Mouse (Mus musculus) embryonic facial prominence, embryonic 13.5 days (tissue): Measurements from ENCODE around the gene Iqub. TPM values are rescaled to one million over a fixed set of nuclear protein-coding genes. Genes with fewer than 3 reads are reported as not detected.
A peak's percentile ranks its signal among the peaks of the same experiment; 100 is the strongest.

Source experiments
- ATAC-seq: fragments of 200-750 bp; cut with Nextera tagmentation; 2 replicates; pipeline ENCODE4 v1.8.0; 2017; ENCODE audit warnings: low read depth; ENCODE audit not compliant: insufficient number of reproducible peaks, insufficient read depth, low FRiP score, low TSS enrichment
- H3K27ac ChIP-seq: fragments of 300-500 bp; sonication (generic); 2 replicates; pipeline ENCODE4 v1.5.1; 2015; ENCODE audit warnings: moderate library complexity, mild to moderate bottlenecking, inconsistent platforms
- H3K27me3 ChIP-seq: fragments of 300-500 bp; sonication (generic); 2 replicates; pipeline ENCODE4 v1.6.1; 2015; ENCODE audit warnings: mild to moderate bottlenecking, inconsistent platforms
- H3K36me3 ChIP-seq: fragments of 300-500 bp; sonication (generic); 2 replicates; pipeline ENCODE4 v1.6.1; 2015; ENCODE audit warnings: mild to moderate bottlenecking, inconsistent platforms
- H3K4me1 ChIP-seq: fragments of 300-500 bp; sonication (generic); 2 replicates; pipeline ENCODE4 v1.6.1; 2015; ENCODE audit warnings: inconsistent platforms
- H3K4me2 ChIP-seq: fragments of 300-500 bp; sonication (generic); 2 replicates; pipeline ENCODE4 v1.6.1; 2015; ENCODE audit warnings: moderate library complexity, mild to moderate bottlenecking, inconsistent platforms
- H3K4me3 ChIP-seq: fragments of 300-500 bp; sonication (generic); 2 replicates; pipeline ENCODE4 v1.5.1; 2015; ENCODE audit warnings: mild to moderate bottlenecking, inconsistent platforms
- H3K9ac ChIP-seq: fragments of 300-500 bp; sonication (generic); 2 replicates; pipeline ENCODE4 v1.6.1; 2015; ENCODE audit warnings: mild to moderate bottlenecking, inconsistent platforms
- H3K9me3 ChIP-seq: fragments of 300-500 bp; sonication (generic); 2 replicates; pipeline ENCODE4 v1.6.1; 2016; ENCODE audit warnings: inconsistent platforms
- WGBS: fragments of 180-500 bp; shearing (Covaris S2); methylation state at CpG from one replicate; pipeline ENCODE4 v1.1.7; 2015; ENCODE audit warnings: mixed read lengths; 5-methylcytosine and 5-hydroxymethylcytosine counted together
- polyA plus RNA-seq: library from polyadenylated mRNA; unstranded; fragments of >200 nt; fragmentation: Nextera tagmentation; extraction: Ambion mirVana; gene quantifications from 2 replicates; pipeline ENCODE4 v1.2.1, GENCODE M21; 2015

Gene Iqub
- polyA plus RNA-seq, 1 experiment from 2014 or later, result 0.11 TPM

GRCm38 (mm10) chr6:24530711-24531420, 16.0 kb upstream of the Iqub start:
- no peaks in the 10 kb centered on the region for H3K27me3 ChIP-seq
- ATAC-seq, result no peak
- H3K9ac ChIP-seq, result peak overlapping the region; percentile 40; the same call in 1 of the 2 replicates
- no peak overlapping the region for H3K27ac ChIP-seq
- H3K36me3 ChIP-seq, result no peaks in the 10 kb centered on the region
- peak overlapping the region; percentile 46 for H3K4me2 ChIP-seq
- peaks cover 19% of the 10 kb centered on the region for H3K4me1 ChIP-seq
- H3K4me3 ChIP-seq, result 0 out of 2 replicates have a peak overlapping the region, but pooled peaks have one; percentile 9
- H3K9me3 ChIP-seq, result no peaks in the 10 kb centered on the region
- WGBS, result 29% methylated on average over 11 of the region's 11 CpGs

- H3K27me3 ChIP-seq, result no peaks in the 10 kb centered on the region
- H3K4me3 ChIP-seq, result 0 out of 2 replicates have a peak overlapping the region, but pooled peaks have one; percentile 9
- H3K9me3 ChIP-seq, result no peaks in the 10 kb centered on the region
- no peak overlapping the region for H3K27ac ChIP-seq
- peak overlapping the region; percentile 46 for H3K4me2 ChIP-seq
- H3K9ac ChIP-seq, result peak overlapping the region; percentile 40; the same call in 1 of the 2 replicates
- WGBS, result 25% methylated on average over 4 of the region's 4 CpGs
- peaks cover 23% of the 10 kb centered on the region for H3K4me1 ChIP-seq
- H3K36me3 ChIP-seq, result no peaks in the 10 kb centered on the region
- ATAC-seq, result no peak
These were observed 15.3 kb upstream of the Iqub start for GRCm38 (mm10) chr6:24530166-24530565.

GRCm38 (mm10) chr6:24528064-24528243, 13.1 kb upstream of the Iqub start, which contains the start of gene Asb15:
Gene Asb15 (plus strand): TSS chr6:24528144.
- Histone ChIP-seq H3K9me3 (no peaks in the 10 kb centered on the region), H3K4me3 (peak within 1 kb of the TSS; percentile 77), H3K4me2 (peak within 1 kb of the TSS; percentile 82), H3K27me3 (no peaks in the 10 kb centered on the region), H3K36me3 (peaks cover 6% of the 10 kb centered on the region; the same call in 1 of the 2 replicates), H3K27ac (peak within 1 kb of the TSS; percentile 9; the same call in 1 of the 2 replicates), H3K9ac (peak within 1 kb of the TSS; percentile 82), H3K4me1 (peaks cover 23% of the 10 kb centered on the region)
- ATAC-seq, result 0 out of 2 replicates have a peak, but pooled peaks have one; percentile 2
- 51% methylated on average over 2 of the region's 2 CpGs for WGBS

GRCm38 (mm10) chr6:24527155-24528063, 12.5 kb upstream of the Iqub start, which contains the start of gene Ndufa5:
Gene Ndufa5 (minus strand): TSS chr6:24528013.
- peak within 1 kb of the TSS; percentile 82 for H3K9ac ChIP-seq
- peak; percentile 96 for ATAC-seq
- H3K36me3 ChIP-seq, result peaks cover 8% of the 10 kb centered on the region
- no peaks in the 10 kb centered on the region for H3K9me3 ChIP-seq
- no peaks in the 10 kb centered on the region for H3K27me3 ChIP-seq
- peaks cover 23% of the 10 kb centered on the region for H3K4me1 ChIP-seq
- peak within 1 kb of the TSS; percentile 9; the same call in 1 of the 2 replicates for H3K27ac ChIP-seq
- H3K4me2 ChIP-seq, result peak within 1 kb of the TSS; percentile 82
- under 1% methylated on average over 53 of the region's 53 CpGs for WGBS
- H3K4me3 ChIP-seq, result peak within 1 kb of the TSS; percentile 77

- H3K27ac ChIP-seq, result no peak overlapping the region
- H3K9ac ChIP-seq, result no peak overlapping the region
- H3K36me3 ChIP-seq, result peaks cover 24% of the 10 kb centered on the region
- H3K4me2 ChIP-seq, result no peak overlapping the region
- H3K27me3 ChIP-seq, result no peaks in the 10 kb centered on the region
- H3K4me1 ChIP-seq, result peaks cover 18% of the 10 kb centered on the region
- no peaks in the 10 kb centered on the region for H3K9me3 ChIP-seq
- no peak overlapping the region for H3K4me3 ChIP-seq
- no peak for ATAC-seq
- 88% methylated on average over 3 of the region's 3 CpGs for WGBS
These were observed 10.8 kb upstream of the Iqub start for GRCm38 (mm10) chr6:24525705-24526104.

- Histone ChIP-seq H3K4me1 (peaks cover 6% of the 10 kb centered on the region), H3K36me3 (peaks cover 16% of the 10 kb centered on the region), H3K27ac (no peak overlapping the region), H3K9ac (no peak overlapping the region), H3K27me3 (no peaks in the 10 kb centered on the region), H3K9me3 (no peaks in the 10 kb centered on the region), H3K4me3 (no peak overlapping the region), H3K4me2 (no peak overlapping the region)
- no peak for ATAC-seq
- 47% methylated on average over 2 of the region's 2 CpGs for WGBS
These were observed 1.3 kb upstream of the Iqub start for GRCm38 (mm10) chr6:24516197-24516596.

GRCm38 (mm10) chr6:24504141-24504540, 10.7 kb downstream of the Iqub start:
- no peaks in the 10 kb centered on the region for H3K4me1 ChIP-seq
- H3K36me3 ChIP-seq, result no peaks in the 10 kb centered on the region
- WGBS, result 86% methylated on average over 2 of the region's 2 CpGs
- no peak overlapping the region for H3K4me3 ChIP-seq
- ATAC-seq, result no peak
- H3K4me2 ChIP-seq, result no peak overlapping the region
- H3K27ac ChIP-seq, result no peak overlapping the region
- no peaks in the 10 kb centered on the region for H3K27me3 ChIP-seq
- H3K9me3 ChIP-seq, result no peaks in the 10 kb centered on the region
- H3K9ac ChIP-seq, result no peak overlapping the region

GRCm38 (mm10) chr6:24490341-24490740, 24.5 kb downstream of the Iqub start:
- H3K4me1 ChIP-seq, result no peaks in the 10 kb centered on the region
- H3K9me3 ChIP-seq, result no peaks in the 10 kb centered on the region
- H3K9ac ChIP-seq, result no peak overlapping the region
- no peak overlapping the region for H3K27ac ChIP-seq
- no peaks in the 10 kb centered on the region for H3K27me3 ChIP-seq
- no peak overlapping the region for H3K4me2 ChIP-seq
- H3K4me3 ChIP-seq, result no peak overlapping the region
- WGBS, result 7% methylated on average over 1 of the region's 1 CpGs
- ATAC-seq, result no peak
- H3K36me3 ChIP-seq, result no peaks in the 10 kb centered on the region

GRCm38 (mm10) chr6:24486530-24486929, 28.3 kb downstream of the Iqub start:
- no peaks in the 10 kb centered on the region for H3K27me3 ChIP-seq
- H3K4me3 ChIP-seq, result no peak overlapping the region
- H3K9me3 ChIP-seq, result no peaks in the 10 kb centered on the region
- no peak overlapping the region for H3K4me2 ChIP-seq
- H3K4me1 ChIP-seq, result no peaks in the 10 kb centered on the region
- no peak for ATAC-seq
- H3K9ac ChIP-seq, result no peak overlapping the region
- H3K27ac ChIP-seq, result no peak overlapping the region
- no peaks in the 10 kb centered on the region for H3K36me3 ChIP-seq
- 81% methylated on average over 5 of the region's 5 CpGs for WGBS

GRCm38 (mm10) chr6:24470571-24471132, 44.2 kb downstream of the Iqub start:
- WGBS, result 68% methylated on average over 1 of the region's 1 CpGs
- no peak for ATAC-seq
- Histone ChIP-seq H3K4me3 (no peak overlapping the region), H3K4me1 (no peaks in the 10 kb centered on the region), H3K27me3 (no peaks in the 10 kb centered on the region), H3K27ac (no peak overlapping the region), H3K9me3 (no peaks in the 10 kb centered on the region), H3K4me2 (no peak overlapping the region), H3K9ac (no peak overlapping the region), H3K36me3 (no peaks in the 10 kb centered on the region)

GRCm38 (mm10) chr6:24470135-24470534, 44.7 kb downstream of the Iqub start:
- no peak overlapping the region for H3K4me2 ChIP-seq
- H3K4me3 ChIP-seq, result no peak overlapping the region
- no peaks in the 10 kb centered on the region for H3K9me3 ChIP-seq
- no peak overlapping the region for H3K9ac ChIP-seq
- no peaks in the 10 kb centered on the region for H3K36me3 ChIP-seq
- no peaks in the 10 kb centered on the region for H3K4me1 ChIP-seq
- H3K27ac ChIP-seq, result no peak overlapping the region
- 89% methylated on average over 2 of the region's 2 CpGs for WGBS
- no peak for ATAC-seq
- no peaks in the 10 kb centered on the region for H3K27me3 ChIP-seq
